Mouse (Mus musculus) G1E (cell line): ENCODE results near the gene Notch2. TPM values are rescaled to one million over a fixed set of nuclear protein-coding genes. Genes with fewer than 3 reads are reported as not detected.

Experiments used
- ATAC-seq: 2 replicates; pipeline ENCODE4 v1.8.0; 2016; ENCODE audit warnings: mild to moderate bottlenecking; ENCODE audit not compliant: insufficient number of reproducible peaks, poor library complexity, low FRiP score, severe bottlenecking; ENCODE audit errors: extremely low read depth
- DNase-seq: peaks from one replicate; pipeline ENCODE4 v3.0.0; 2012; ENCODE audit warnings: low spot score
- H3K27me3 ChIP-seq: 2 replicates; pipeline ENCODE4 v1.6.1; 2012; ENCODE audit warnings: mild to moderate bottlenecking, low read length, inconsistent platforms; ENCODE audit not compliant: insufficient read depth
- H3K36me3 ChIP-seq: replicated peaks from 2 replicates; pipeline ENCODE3; 2012; ENCODE audit warnings: mild to moderate bottlenecking, inconsistent platforms
- H3K4me1 ChIP-seq: 2 replicates; pipeline ENCODE4 v1.6.1; 2012; ENCODE audit warnings: low read depth, low read length, inconsistent platforms, mixed read lengths; ENCODE audit not compliant: insufficient read depth
- H3K4me3 ChIP-seq: 2 replicates; pipeline ENCODE4 v1.5.1; 2012; ENCODE audit warnings: low read depth, mild to moderate bottlenecking, inconsistent platforms, low read length, moderate library complexity, mixed read lengths
- H3K9me3 ChIP-seq: replicated peaks from 2 replicates; pipeline ENCODE4 v1.6.1; 2012; ENCODE audit warnings: inconsistent platforms
- CTCF ChIP-seq: IDR thresholded peaks from 2 replicates; pipeline ENCODE4 v1.5.1; 2012; ENCODE audit warnings: low read depth, low read length, inconsistent platforms, mixed read lengths
- GATA1 ChIP-seq: IDR thresholded peaks from 2 replicates; pipeline ENCODE4 v1.6.1; 2012; ENCODE audit warnings: borderline replicate concordance, low read length, inconsistent platforms, mixed read lengths
- GATA2 ChIP-seq: IDR thresholded peaks from 2 replicates; pipeline ENCODE4 v1.6.1; 2012; ENCODE audit warnings: low read depth, low read length, inconsistent platforms, borderline replicate concordance
- POLR2AphosphoS5 ChIP-seq: IDR thresholded peaks from 2 replicates; pipeline ENCODE4 v1.6.1; 2012; ENCODE audit warnings: low read depth, low read length, inconsistent platforms; ENCODE audit not compliant: insufficient replicate concordance
- TAL1 ChIP-seq: conservative IDR thresholded peaks from 2 replicates; pipeline ENCODE4 v1.6.1; 2012; ENCODE audit warnings: low read depth, low read length, inconsistent platforms, mixed read lengths
- polyA plus RNA-seq: library from polyadenylated mRNA; stranded (reverse); fragments of >175 nt; gene quantifications from 2 replicates; pipeline ENCODE4 v1.2.3, GENCODE M21; 2012
- total RNA-seq, 2 experiments: library from RNA; stranded (forward) in 1 of 2; stranded (reverse) in 1 of 2; fragments of 200-1000 nt in 1 of 2; fragments of >200 nt in 1 of 2; fragmentation: Nextera tagmentation in 1 of 2; gene quantifications; 2 replicates each; pipeline ENCODE4 v1.2.3; 2014 to 2017

Notch2 gene
- total and polyA plus RNA-seq, 3 experiments, result under 0.01 TPM; not detected in 2

- TF ChIP-seq GATA2, result no peak
- TF ChIP-seq POLR2AphosphoS5, result no peak
- no peak for TF ChIP-seq GATA1
- no peak for TF ChIP-seq TAL1
- no peak for TF ChIP-seq CTCF
- DNase-seq, result no peak
- Histone ChIP-seq H3K27me3 (no peaks in the 10 kb centered on the region), H3K9me3 (peaks cover 16% of the 10 kb centered on the region), H3K4me3 (no peak overlapping the region), H3K36me3 (no peaks in the 10 kb centered on the region), H3K4me1 (no peaks in the 10 kb centered on the region)
- no peak for ATAC-seq
Observed at GRCm38 (mm10) chr3:98003558-98003957, 9.8 kb upstream of the Notch2 start.

GRCm38 (mm10) chr3:98004231-98004630 lies 9.1 kb upstream of the Notch2 start:
- Histone ChIP-seq H3K4me1 (no peaks in the 10 kb centered on the region), H3K4me3 (no peak overlapping the region), H3K27me3 (no peaks in the 10 kb centered on the region), H3K9me3 (peaks cover 16% of the 10 kb centered on the region), H3K36me3 (no peaks in the 10 kb centered on the region)
- DNase-seq (no peak), ATAC-seq (no peak)
- TF ChIP-seq CTCF (no peak), POLR2AphosphoS5 (no peak), TAL1 (no peak), GATA2 (no peak), GATA1 (no peak)

- ATAC-seq (no peak), DNase-seq (no peak)
- H3K27me3 ChIP-seq, result no peaks in the 10 kb centered on the region
- no peaks in the 10 kb centered on the region for H3K36me3 ChIP-seq
- H3K4me1 ChIP-seq, result no peaks in the 10 kb centered on the region
- H3K4me3 ChIP-seq, result no peak overlapping the region
- TF ChIP-seq POLR2AphosphoS5 (no peak), GATA1 (no peak), TAL1 (no peak), GATA2 (no peak), CTCF (no peak)
- H3K9me3 ChIP-seq, result peaks cover 19% of the 10 kb centered on the region
Observed at GRCm38 (mm10) chr3:98005306-98005705, 8.0 kb upstream of the Notch2 start.

- DNase-seq (no peak), ATAC-seq (no peak)
- Histone ChIP-seq H3K4me1 (no peaks in the 10 kb centered on the region), H3K36me3 (no peaks in the 10 kb centered on the region), H3K27me3 (no peaks in the 10 kb centered on the region), H3K4me3 (no peak overlapping the region), H3K9me3 (peaks cover 16% of the 10 kb centered on the region)
- no peak for TF ChIP-seq TAL1
- no peak for TF ChIP-seq GATA2
- no peak for TF ChIP-seq POLR2AphosphoS5
- no peak for TF ChIP-seq CTCF
- no peak for TF ChIP-seq GATA1
Observed at GRCm38 (mm10) chr3:98006046-98006691, 7.2 kb upstream of the Notch2 start.

- H3K27me3 ChIP-seq, result no peaks in the 10 kb centered on the region
- peaks cover 16% of the 10 kb centered on the region for H3K9me3 ChIP-seq
- H3K4me1 ChIP-seq, result no peaks in the 10 kb centered on the region
- no peak for TF ChIP-seq CTCF
- no peak for TF ChIP-seq TAL1
- no peak for TF ChIP-seq GATA2
- no peak for TF ChIP-seq POLR2AphosphoS5
- TF ChIP-seq GATA1, result no peak
- H3K36me3 ChIP-seq, result no peaks in the 10 kb centered on the region
- ATAC-seq (no peak), DNase-seq (no peak)
- H3K4me3 ChIP-seq, result no peak overlapping the region
Observed at GRCm38 (mm10) chr3:98006973-98007372, 6.4 kb upstream of the Notch2 start.

GRCm38 (mm10) chr3:98008143-98008542 lies 5.2 kb upstream of the Notch2 start:
- no peak for DNase-seq

More at GRCm38 (mm10) chr3:98008143-98008542, 5.2 kb upstream of the Notch2 start:
- no peak for TF ChIP-seq CTCF
- TF ChIP-seq GATA1, result no peak
- no peak for TF ChIP-seq POLR2AphosphoS5
- no peak for TF ChIP-seq TAL1
- no peak for TF ChIP-seq GATA2
- H3K36me3 ChIP-seq, result no peaks in the 10 kb centered on the region
- H3K9me3 ChIP-seq, result peaks cover 19% of the 10 kb centered on the region
- H3K4me3 ChIP-seq, result no peak overlapping the region
- H3K4me1 ChIP-seq, result no peaks in the 10 kb centered on the region
- H3K27me3 ChIP-seq, result no peaks in the 10 kb centered on the region
- no peak for ATAC-seq
